Mouse (Mus musculus) testis, adult 2 months (tissue): ENCODE data around the gene Cmtm6. TPM values are rescaled to one million over a fixed set of nuclear protein-coding genes. Genes with fewer than 3 reads are reported as not detected.
"Not testable (repeated sequence)": the region's sequence is repeated elsewhere in the genome, so short reads cannot be mapped to it uniquely, and the experiment has no call there.

Experiments
- H3K27ac ChIP-seq: fragments of 200-500 bp; 2 replicates; pipeline ENCODE4 v1.5.1; 2012; ENCODE audit warnings: low read depth, low read length; ENCODE audit not compliant: control insufficient read depth, insufficient read depth
- H3K27me3 ChIP-seq: fragments of 200-500 bp; 2 replicates; pipeline ENCODE4 v1.6.1; 2012; ENCODE audit warnings: mild to moderate bottlenecking, low read length, moderate library complexity; ENCODE audit not compliant: control insufficient read depth, insufficient read depth
- H3K36me3 ChIP-seq: fragments of 200-500 bp; 2 replicates; pipeline ENCODE4 v1.6.1; 2012; ENCODE audit warnings: mild to moderate bottlenecking, low read length; ENCODE audit not compliant: control insufficient read depth, insufficient read depth
- H3K4me1 ChIP-seq: fragments of 200-500 bp; 2 replicates; pipeline ENCODE4 v1.6.1; 2012; ENCODE audit warnings: low read length; ENCODE audit not compliant: control insufficient read depth, insufficient read depth
- H3K4me3 ChIP-seq: fragments of 200-500 bp; 2 replicates; pipeline ENCODE4 v1.5.1; 2012; ENCODE audit warnings: low read depth, mild to moderate bottlenecking, low read length, moderate library complexity, mixed read lengths; ENCODE audit not compliant: control insufficient read depth
- CTCF ChIP-seq: fragments of 200-500 bp; IDR thresholded peaks from 2 replicates; pipeline ENCODE4 v1.5.1; 2012; ENCODE audit warnings: low read depth, mild to moderate bottlenecking, inconsistent platforms, low read length, moderate library complexity; ENCODE audit not compliant: control insufficient read depth, insufficient read depth, insufficient replicate concordance
- POLR2A ChIP-seq: fragments of 200-500 bp; IDR thresholded peaks from 2 replicates; pipeline ENCODE4 v1.6.1; 2012; ENCODE audit warnings: low read depth, mild to moderate bottlenecking, inconsistent platforms, low read length, moderate library complexity; ENCODE audit not compliant: control insufficient read depth
- polyA plus RNA-seq: library from polyadenylated mRNA; depleted of rRNA; stranded (reverse); fragments of >200 nt; gene quantifications from 2 replicates; pipeline ENCODE4 v1.2.3, GENCODE M21; 2012

Cmtm6 gene
- polyA plus RNA-seq, 1 experiment, result 25.9 TPM

DNA sequence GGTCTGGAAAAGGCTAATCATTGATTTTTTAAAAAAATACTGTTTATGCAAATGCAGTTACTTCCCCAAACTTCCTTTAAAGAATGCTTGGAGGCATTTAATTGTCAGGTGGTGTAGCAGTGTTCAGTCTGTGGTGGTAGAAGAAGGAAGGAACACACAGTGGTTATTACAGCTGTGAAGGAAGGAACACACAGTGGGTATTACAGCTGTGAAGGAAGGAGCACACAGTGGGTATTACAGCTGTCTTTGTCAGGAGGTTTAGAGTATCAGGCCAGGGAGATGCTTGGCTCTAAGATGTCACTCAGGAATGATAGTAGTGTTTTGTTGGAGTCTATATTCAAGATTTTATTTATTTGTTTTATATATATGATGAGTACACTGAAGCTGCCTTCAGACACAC is 39.8 kb upstream of the Cmtm6 start:
- Histone ChIP-seq H3K27ac (no peak overlapping the region), H3K36me3 (no peaks in the 10 kb centered on the region), H3K27me3 (no peaks in the 10 kb centered on the region), H3K4me3 (no peak overlapping the region), H3K4me1 (peaks cover 7% of the 10 kb centered on the region)
- TF ChIP-seq CTCF (no peak), POLR2A (no peak)

DNA sequence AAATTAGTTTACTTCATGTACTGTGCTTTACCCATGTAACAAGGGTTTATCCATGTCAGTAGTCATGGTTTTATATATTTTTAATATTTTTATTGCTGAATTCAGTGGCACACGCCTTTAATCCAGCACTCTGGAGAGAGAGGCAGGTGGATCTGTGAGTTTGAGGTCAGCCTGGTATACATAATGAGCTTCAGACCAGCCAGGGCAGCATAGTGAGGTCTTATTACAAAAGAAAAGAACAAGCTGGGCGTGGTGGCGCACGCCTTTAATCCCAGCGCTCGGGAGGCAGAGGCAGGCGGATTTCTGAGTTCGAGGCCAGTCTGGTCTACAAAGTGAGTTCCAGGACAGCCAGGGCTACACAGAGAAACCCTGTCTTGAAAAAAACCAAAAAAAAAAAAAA is 35.3 kb upstream of the Cmtm6 start:
- not testable (repeated sequence) for H3K36me3 ChIP-seq, H3K27ac ChIP-seq, H3K4me1 ChIP-seq, H3K4me3 ChIP-seq, H3K27me3 ChIP-seq

DNA sequence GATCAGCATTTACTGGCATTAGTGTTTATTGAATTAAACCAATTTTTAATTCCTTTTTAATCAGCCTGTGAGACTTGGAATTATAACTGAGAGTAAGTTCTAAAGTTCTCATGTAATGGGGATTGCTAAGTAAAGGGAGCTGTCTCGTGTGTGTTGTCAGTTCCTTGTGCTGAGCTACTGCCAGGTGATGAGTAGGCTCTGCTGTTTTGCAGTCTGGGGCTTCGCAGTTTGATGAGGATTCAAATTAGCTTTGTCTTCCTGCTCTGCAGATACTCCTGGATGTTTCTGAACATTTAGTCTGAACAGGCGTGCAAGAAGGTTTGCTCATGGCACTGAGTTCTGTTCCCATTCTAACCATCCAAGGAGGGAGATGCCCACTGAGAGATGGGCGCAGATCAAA is 33.8 kb upstream of the Cmtm6 start:
- H3K27me3 ChIP-seq, result no peaks in the 10 kb centered on the region
- no peaks in the 10 kb centered on the region for H3K36me3 ChIP-seq
- no peaks in the 10 kb centered on the region for H3K4me1 ChIP-seq
- no peak overlapping the region for H3K4me3 ChIP-seq
- TF ChIP-seq POLR2A (no peak), CTCF (no peak)
- no peak overlapping the region for H3K27ac ChIP-seq

DNA sequence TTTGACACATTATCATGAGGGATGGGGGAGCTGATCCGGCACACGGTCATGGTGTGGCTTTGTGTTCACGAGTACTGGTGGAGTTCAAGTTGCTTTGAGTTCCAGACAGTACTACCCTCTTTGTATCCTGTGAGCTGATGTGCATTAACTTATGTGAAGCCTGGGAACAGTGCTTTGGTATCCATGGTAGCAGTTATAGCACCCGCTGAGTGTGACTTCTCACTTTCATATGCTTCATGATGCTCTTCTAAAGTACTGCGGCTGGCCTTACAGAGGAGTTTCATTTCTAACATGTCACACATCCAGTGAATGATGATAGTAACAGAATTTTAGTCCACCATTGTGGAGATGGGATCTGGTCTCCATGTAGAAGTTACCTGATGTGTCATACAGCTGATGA is 33.0 kb upstream of the Cmtm6 start:
- Histone ChIP-seq H3K27ac (no peak overlapping the region), H3K36me3 (no peaks in the 10 kb centered on the region), H3K4me3 (no peak overlapping the region), H3K27me3 (no peaks in the 10 kb centered on the region), H3K4me1 (no peaks in the 10 kb centered on the region)
- TF ChIP-seq CTCF, result no peak

DNA sequence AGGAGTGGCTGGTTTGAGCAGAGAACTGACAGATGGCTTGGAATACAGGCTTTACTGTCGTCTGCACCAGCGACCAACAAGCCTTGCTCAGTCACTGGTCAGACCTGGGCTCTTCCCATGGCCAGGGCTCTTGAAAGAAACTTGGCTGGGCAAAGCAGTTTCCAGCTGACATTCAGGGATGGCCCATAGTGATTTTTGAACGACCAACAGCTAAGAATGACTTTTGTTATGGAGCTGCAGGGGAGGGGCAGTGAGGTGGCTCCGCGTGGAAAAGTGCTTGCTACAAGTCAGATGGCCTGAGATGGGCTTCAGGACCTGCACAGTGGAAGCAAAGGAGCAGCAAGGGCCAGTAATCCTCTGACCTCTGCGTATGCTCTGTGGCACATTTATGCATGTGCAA is 31.7 kb upstream of the Cmtm6 start:
- TF ChIP-seq CTCF (no peak), POLR2A (no peak)
- H3K36me3 ChIP-seq, result no peaks in the 10 kb centered on the region

DNA sequence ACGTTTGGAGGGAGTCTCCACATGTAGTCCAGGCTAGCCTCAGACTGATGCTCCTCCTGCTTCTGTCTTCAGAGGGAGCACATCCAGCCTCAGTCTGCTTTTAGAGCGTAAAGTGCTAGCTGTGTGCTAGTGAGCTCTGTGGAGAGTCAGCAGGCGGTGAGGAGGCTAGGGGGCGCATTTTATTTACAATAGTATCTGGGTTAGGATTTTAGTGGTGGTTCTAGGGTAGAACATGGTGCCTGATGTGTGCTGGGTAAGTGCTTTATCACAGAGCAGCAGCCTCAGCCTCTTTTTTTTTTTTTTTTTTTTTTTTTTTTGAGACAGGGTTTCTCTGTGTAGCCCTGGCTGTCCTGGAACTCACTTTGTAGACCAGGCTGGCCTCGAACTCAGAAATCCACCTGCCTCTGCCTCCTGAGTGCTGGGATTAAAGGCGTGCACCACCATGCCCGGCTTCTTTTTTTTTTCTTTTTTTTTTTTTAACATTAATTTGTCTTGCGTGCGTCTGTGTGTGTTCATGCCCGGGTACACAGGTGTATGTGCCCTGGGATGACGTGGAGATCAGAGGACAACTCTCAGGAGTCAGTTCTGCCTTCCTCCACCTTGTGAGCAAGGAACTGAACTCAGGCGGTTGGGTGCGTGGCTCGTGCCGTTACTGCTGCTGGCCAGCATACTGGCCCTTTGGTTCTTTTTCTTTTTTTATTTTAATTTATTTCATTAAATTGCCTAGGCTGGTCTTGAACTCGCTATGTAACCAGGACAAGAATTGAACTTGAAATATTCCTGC is 30.8 kb upstream of the Cmtm6 start:
- H3K27ac ChIP-seq, result no peak overlapping the region
- TF ChIP-seq CTCF (no peak), POLR2A (no peak)
- no peak overlapping the region for H3K4me3 ChIP-seq
- H3K4me1 ChIP-seq, result peaks cover 5% of the 10 kb centered on the region
- no peaks in the 10 kb centered on the region for H3K27me3 ChIP-seq
- no peaks in the 10 kb centered on the region for H3K36me3 ChIP-seq

More for the DNA sequence above, 31.7 kb upstream of the Cmtm6 start:
- Histone ChIP-seq H3K4me1 (no peaks in the 10 kb centered on the region), H3K4me3 (no peak overlapping the region), H3K27ac (no peak overlapping the region), H3K27me3 (no peaks in the 10 kb centered on the region)

DNA sequence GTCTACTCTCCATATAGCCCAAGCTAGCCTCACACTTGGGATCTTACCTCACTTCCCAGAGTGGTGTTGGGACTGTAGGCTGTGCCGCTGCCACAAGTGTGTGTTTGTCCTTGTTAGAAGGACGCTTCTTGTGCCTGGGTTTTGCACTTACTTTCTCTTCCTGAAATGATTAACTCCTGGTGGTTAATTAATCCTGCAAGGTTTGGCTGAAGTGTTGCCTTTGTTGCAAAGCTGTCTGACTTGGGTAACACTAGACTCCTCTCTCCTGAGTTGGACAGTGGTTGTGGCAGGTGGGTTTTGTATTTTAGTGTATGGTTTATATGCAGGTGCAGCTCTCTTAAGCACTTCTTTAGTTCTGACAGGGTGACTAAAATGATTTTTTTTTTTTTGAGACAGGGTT is 29.9 kb upstream of the Cmtm6 start:
- no peak overlapping the region for H3K4me3 ChIP-seq
- TF ChIP-seq POLR2A (no peak), CTCF (no peak)
- no peaks in the 10 kb centered on the region for H3K36me3 ChIP-seq
- H3K27me3 ChIP-seq, result no peaks in the 10 kb centered on the region
- peaks cover 6% of the 10 kb centered on the region for H3K4me1 ChIP-seq
- no peak overlapping the region for H3K27ac ChIP-seq

DNA sequence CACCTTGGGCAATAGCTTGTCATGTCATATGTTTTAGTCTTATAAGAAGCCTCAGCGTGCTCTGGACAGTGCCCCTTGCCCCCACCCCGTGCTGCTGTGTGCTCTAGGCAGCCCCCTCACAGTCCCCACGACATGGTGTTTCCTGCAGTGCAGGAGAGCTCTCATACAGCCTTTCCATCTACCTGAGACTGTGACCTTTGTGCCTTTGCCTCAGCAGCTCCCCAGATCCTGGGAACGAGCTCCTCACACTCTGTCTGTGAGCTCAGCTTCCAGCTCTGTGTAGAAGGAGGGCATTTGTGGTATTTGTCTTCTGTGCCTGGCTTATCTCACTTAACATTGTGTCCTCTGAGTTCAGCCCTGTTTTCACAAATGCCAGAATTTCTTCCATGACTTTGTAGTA is 29.0 kb upstream of the Cmtm6 start:
- H3K4me3 ChIP-seq, result no peak overlapping the region
- H3K27ac ChIP-seq, result no peak overlapping the region
- no peaks in the 10 kb centered on the region for H3K36me3 ChIP-seq
- TF ChIP-seq CTCF (no peak), POLR2A (no peak)
- H3K27me3 ChIP-seq, result no peaks in the 10 kb centered on the region
- H3K4me1 ChIP-seq, result peaks cover 6% of the 10 kb centered on the region
